Mouse (Mus musculus) CD4-positive, CD25-positive, alpha-beta regulatory T cell, adult 9 weeks (primary cell): ENCODE measurements around the gene Slfn2. TPM values are rescaled to one million over a fixed set of nuclear protein-coding genes. Genes with fewer than 3 reads are reported as not detected.

Source experiments
- polyA plus RNA-seq: library from polyadenylated mRNA; unstranded; fragments of 100-300 nt; shearing (Covaris generic); gene quantifications from one replicate; pipeline ENCODE4 v1.2.1, GENCODE M21; 2017

The Slfn2 gene
- 826 TPM for polyA plus RNA-seq

GRCm38 (mm10) chr11:83064946-83065345 lies at the start of gene Slfn2:
Gene Slfn2, plus strand, starts transcription at chr11:83065112.

GRCm38 (mm10) chr11:83020621-83021020 lies 44.3 kb upstream of the Slfn2 start, which contains the start of gene Slfn8:
Gene Slfn8, minus strand, starts transcription at chr11:83020810.

DNA sequence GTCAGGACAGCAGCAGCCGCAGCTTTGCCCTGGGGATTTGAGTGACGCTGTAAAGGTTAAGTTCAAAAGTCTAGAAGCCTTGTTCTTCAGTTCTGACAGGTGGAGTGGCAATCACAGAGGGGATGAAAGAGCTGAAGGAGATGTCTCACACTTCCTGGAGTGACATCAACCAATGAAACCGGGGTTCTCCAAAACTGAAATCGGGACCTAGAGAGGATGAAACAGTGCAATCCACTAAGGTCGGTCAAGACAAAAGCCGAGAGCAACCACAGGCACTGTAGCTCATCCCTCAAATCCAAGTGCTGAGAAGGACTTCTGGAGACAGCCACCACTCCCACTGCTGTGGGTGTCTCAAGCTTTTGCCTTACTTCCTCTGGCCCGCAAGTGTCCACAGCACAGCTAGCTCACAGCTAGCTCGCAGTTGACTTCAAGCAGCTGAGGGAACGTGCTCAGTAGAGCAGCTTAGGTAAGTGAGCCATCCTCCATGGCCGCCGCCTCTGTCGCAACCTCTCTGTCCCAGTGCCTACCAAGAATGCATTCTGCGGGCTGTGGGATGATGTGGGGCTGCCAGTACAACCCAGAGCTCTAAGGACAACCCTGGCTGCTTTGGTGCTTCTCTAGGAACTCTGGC lies 51.8 kb downstream of the Slfn2 start, which contains the start of gene Slfn1:
Slfn1 (plus strand) TSS at position 253 of the 631 bp plus-strand sequence.

Other genes with a start within 250 kb of the Slfn2 start
- gene Rffl, start 193.9 kb upstream of the Slfn2 start, polyA plus RNA-seq, result 11.4 TPM
- 40.0 TPM for gene Rad51d, start 174.5 kb upstream of the Slfn2 start, polyA plus RNA-seq
- not detected for gene Fndc8, start 173.0 kb upstream of the Slfn2 start, polyA plus RNA-seq
- gene Nle1, start 156.7 kb upstream of the Slfn2 start, polyA plus RNA-seq, result 44.2 TPM
- gene Unc45b, start 154.6 kb upstream of the Slfn2 start, polyA plus RNA-seq, result not detected
- 56.4 TPM for gene Slfn5, start 113.8 kb upstream of the Slfn2 start, polyA plus RNA-seq
- gene Slfn9, start 73.3 kb upstream of the Slfn2 start, polyA plus RNA-seq, result 16.9 TPM
- 149 TPM for gene Slfn8, start 44.3 kb upstream of the Slfn2 start, polyA plus RNA-seq
- 312 TPM for gene Slfn1, start 51.7 kb downstream of the Slfn2 start, polyA plus RNA-seq
- gene Slfn4, start 110.1 kb downstream of the Slfn2 start, polyA plus RNA-seq, result 0.29 TPM
- gene Slfn3, start 126.2 kb downstream of the Slfn2 start, polyA plus RNA-seq, result 6.9 TPM
- not detected for gene Slfn14, start 221.6 kb downstream of the Slfn2 start, polyA plus RNA-seq
- 58.3 TPM for gene Ap2b1, start 233.9 kb downstream of the Slfn2 start, polyA plus RNA-seq
- 19.4 TPM for gene Pex12, start 237.5 kb downstream of the Slfn2 start, polyA plus RNA-seq